Mouse (Mus musculus): ENCODE results near the gene Eif4e2. TPM values are rescaled to one million over a fixed set of nuclear protein-coding genes. Genes with fewer than 3 reads are reported as not detected.

Eif4e2 gene
- polyA plus RNA-seq, 1 experiment from 2014 or later, result 91.7 TPM

- Histone ChIP-seq H3K9me3 (no peaks in the 10 kb centered on the region), H3K27me3 (replicated peaks) (peaks cover 22% of the 10 kb centered on the region), H3K9ac (no peak overlapping the region), H3K4me3 (no peak overlapping the region), H3K4me1 (peaks cover 16% of the 10 kb centered on the region), H3K27ac (no peak overlapping the region), H3K4me2 (no peak overlapping the region), H3K36me3 (replicated peaks) (no peaks in the 10 kb centered on the region)
- ATAC-seq (replicated peaks), result no peak
- 12% methylated on average over 3 of the region's 3 CpGs for whole genome bisulfite sequencing
Observed at GRCm38 (mm10) chr1:87270204-87270603, 56.5 kb downstream of the Eif4e2 start.

GRCm38 (mm10) chr1:87270641-87271467, 57.1 kb downstream of the Eif4e2 start:
- peaks cover 9% of the 10 kb centered on the region; the same call in 1 of the 2 replicates for H3K4me1 ChIP-seq
- 0 out of 2 replicates have a peak overlapping the region, but pooled peaks have one; percentile 13 for H3K27ac ChIP-seq
- H3K27me3 ChIP-seq (replicated peaks), result peaks cover 15% of the 10 kb centered on the region
- 9% methylated on average over 19 of the region's 20 CpGs for whole genome bisulfite sequencing
- H3K9me3 ChIP-seq, result no peaks in the 10 kb centered on the region
- H3K36me3 ChIP-seq (replicated peaks), result no peaks in the 10 kb centered on the region
- no peak for ATAC-seq (replicated peaks)
- no peak overlapping the region for H3K4me3 ChIP-seq
- no peak overlapping the region for H3K9ac ChIP-seq
- no peak overlapping the region for H3K4me2 ChIP-seq

GRCm38 (mm10) chr1:87271596-87271995, 57.9 kb downstream of the Eif4e2 start:
- Histone ChIP-seq H3K27me3 (replicated peaks) (peaks cover 8% of the 10 kb centered on the region), H3K36me3 (replicated peaks) (no peaks in the 10 kb centered on the region), H3K9me3 (no peaks in the 10 kb centered on the region), H3K4me1 (peaks cover 8% of the 10 kb centered on the region; the same call in 1 of the 2 replicates), H3K4me3 (no peak overlapping the region), H3K27ac (no peak overlapping the region), H3K4me2 (no peak overlapping the region), H3K9ac (no peak overlapping the region)
- no peak for ATAC-seq (replicated peaks)
- 88% methylated on average over 1 of the region's 1 CpGs for WGBS

GRCm38 (mm10) chr1:87272462-87272861, 58.7 kb downstream of the Eif4e2 start:
- Histone ChIP-seq H3K27me3 (replicated peaks) (peaks cover 6% of the 10 kb centered on the region), H3K9ac (no peak overlapping the region), H3K9me3 (no peaks in the 10 kb centered on the region), H3K36me3 (replicated peaks) (no peaks in the 10 kb centered on the region), H3K4me3 (no peak overlapping the region), H3K4me1 (peaks cover 8% of the 10 kb centered on the region; the same call in 1 of the 2 replicates), H3K27ac (no peak overlapping the region), H3K4me2 (no peak overlapping the region)
- no peak for ATAC-seq (replicated peaks)
- WGBS, result 64% methylated on average over 3 of the region's 3 CpGs

- no peak overlapping the region for H3K4me3 ChIP-seq
- ATAC-seq (replicated peaks), result no peak
- H3K36me3 ChIP-seq (replicated peaks), result no peaks in the 10 kb centered on the region
- H3K9ac ChIP-seq, result no peak overlapping the region
- H3K4me2 ChIP-seq, result no peak overlapping the region
- no peaks in the 10 kb centered on the region for H3K27me3 ChIP-seq (replicated peaks)
- no peak overlapping the region for H3K27ac ChIP-seq
- peaks cover 8% of the 10 kb centered on the region; the same call in 1 of the 2 replicates for H3K4me1 ChIP-seq
- H3K9me3 ChIP-seq, result no peaks in the 10 kb centered on the region
- 63% methylated on average over 3 of the region's 3 CpGs for WGBS
Observed at GRCm38 (mm10) chr1:87273514-87273942, 59.8 kb downstream of the Eif4e2 start.

- H3K27ac ChIP-seq, result no peak overlapping the region
- H3K27me3 ChIP-seq (replicated peaks), result no peaks in the 10 kb centered on the region
- H3K9me3 ChIP-seq, result no peaks in the 10 kb centered on the region
- no peak overlapping the region for H3K9ac ChIP-seq
- peaks cover 8% of the 10 kb centered on the region; the same call in 1 of the 2 replicates for H3K4me1 ChIP-seq
- no peak overlapping the region for H3K4me3 ChIP-seq
- WGBS, result 65% methylated on average over 4 of the region's 4 CpGs
- ATAC-seq (replicated peaks), result no peak
- no peaks in the 10 kb centered on the region for H3K36me3 ChIP-seq (replicated peaks)
- no peak overlapping the region for H3K4me2 ChIP-seq
Observed at GRCm38 (mm10) chr1:87274134-87274533, 60.4 kb downstream of the Eif4e2 start.

- H3K4me1 ChIP-seq, result peaks cover 8% of the 10 kb centered on the region; the same call in 1 of the 2 replicates
- no peak for ATAC-seq (replicated peaks)
- no peak overlapping the region for H3K4me2 ChIP-seq
- no peak overlapping the region for H3K27ac ChIP-seq
- H3K27me3 ChIP-seq (replicated peaks), result no peaks in the 10 kb centered on the region
- H3K9me3 ChIP-seq, result no peaks in the 10 kb centered on the region
- no peak overlapping the region for H3K4me3 ChIP-seq
- H3K9ac ChIP-seq, result no peak overlapping the region
- H3K36me3 ChIP-seq (replicated peaks), result no peaks in the 10 kb centered on the region
- 95% methylated on average over 12 of the region's 12 CpGs for WGBS
Observed at GRCm38 (mm10) chr1:87275151-87275550, 61.4 kb downstream of the Eif4e2 start.

GRCm38 (mm10) chr1:87276056-87276455, 62.3 kb downstream of the Eif4e2 start:
- no peak for ATAC-seq (replicated peaks)
- WGBS, result 62% methylated on average over 2 of the region's 2 CpGs

GRCm38 (mm10) chr1:87280281-87280680, 66.6 kb downstream of the Eif4e2 start:
- Histone ChIP-seq H3K4me3 (no peak overlapping the region), H3K4me2 (no peak overlapping the region), H3K27ac (no peak overlapping the region), H3K9me3 (no peaks in the 10 kb centered on the region), H3K4me1 (0 out of 2 replicates have a peak, but pooled peaks cover 6% of the 10 kb centered on the region), H3K9ac (no peak overlapping the region), H3K27me3 (replicated peaks) (no peaks in the 10 kb centered on the region), H3K36me3 (replicated peaks) (no peaks in the 10 kb centered on the region)
- no peak for ATAC-seq (replicated peaks)
- WGBS, result 80% methylated on average over 5 of the region's 5 CpGs

More at GRCm38 (mm10) chr1:87276056-87276455, 62.3 kb downstream of the Eif4e2 start:
- Histone ChIP-seq H3K9me3 (no peaks in the 10 kb centered on the region), H3K4me2 (no peak overlapping the region), H3K27me3 (replicated peaks) (no peaks in the 10 kb centered on the region), H3K36me3 (replicated peaks) (no peaks in the 10 kb centered on the region), H3K4me1 (peaks cover 2% of the 10 kb centered on the region; the same call in 1 of the 2 replicates), H3K4me3 (no peak overlapping the region), H3K27ac (no peak overlapping the region), H3K9ac (no peak overlapping the region)

GRCm38 (mm10) chr1:87281599-87282412, 68.1 kb downstream of the Eif4e2 start:
- Histone ChIP-seq H3K4me3 (no peak overlapping the region), H3K9me3 (no peaks in the 10 kb centered on the region), H3K27me3 (replicated peaks) (no peaks in the 10 kb centered on the region), H3K4me1 (0 out of 2 replicates have a peak, but pooled peaks cover 6% of the 10 kb centered on the region), H3K27ac (no peak overlapping the region), H3K9ac (no peak overlapping the region), H3K36me3 (replicated peaks) (no peaks in the 10 kb centered on the region), H3K4me2 (peak overlapping the region; percentile 18)
- 18% methylated on average over 20 of the region's 20 CpGs for WGBS
- ATAC-seq (replicated peaks), result peak; percentile 73; the same call in 1 of the 2 replicates

- Histone ChIP-seq H3K27ac (no peak overlapping the region), H3K4me3 (no peak overlapping the region), H3K9ac (no peak overlapping the region), H3K36me3 (replicated peaks) (no peaks in the 10 kb centered on the region), H3K4me1 (0 out of 2 replicates have a peak, but pooled peaks cover 6% of the 10 kb centered on the region), H3K9me3 (no peaks in the 10 kb centered on the region), H3K4me2 (no peak overlapping the region), H3K27me3 (replicated peaks) (no peaks in the 10 kb centered on the region)
- no peak for ATAC-seq (replicated peaks)
- 69% methylated on average over 6 of the region's 6 CpGs for WGBS
Observed at GRCm38 (mm10) chr1:87282413-87282788, 68.7 kb downstream of the Eif4e2 start.

- Histone ChIP-seq H3K36me3 (replicated peaks) (no peaks in the 10 kb centered on the region), H3K27me3 (replicated peaks) (no peaks in the 10 kb centered on the region), H3K4me2 (no peak overlapping the region), H3K9ac (no peak overlapping the region), H3K4me1 (0 out of 2 replicates have a peak, but pooled peaks cover 6% of the 10 kb centered on the region), H3K9me3 (no peaks in the 10 kb centered on the region), H3K27ac (no peak overlapping the region), H3K4me3 (no peak overlapping the region)
- WGBS, result 86% methylated on average over 10 of the region's 10 CpGs
- no peak for ATAC-seq (replicated peaks)
Observed at GRCm38 (mm10) chr1:87283410-87283960, 69.8 kb downstream of the Eif4e2 start.
